ENCODE assay signal across 8 mouse cellular contexts in genomic region chr12:112617898-112618380, GRCm38 (mm10). TPM values are rescaled to one million over a fixed set of nuclear protein-coding genes. Genes with fewer than 3 reads are reported as not detected.
DNase-seq lines count a peak whose midpoint lies in the region; ATAC-seq and TF ChIP-seq lines count a peak whose summit lies in the region.

No protein-coding gene starts in this region.

- H3K4me3 ChIP-seq in E14TG2a.4 (replicated peaks; ENCODE audit: low read length), result no peak overlapping the region
- no peak overlapping the region for H3K4me3 ChIP-seq in bone marrow, adult 2 months (replicated peaks; ENCODE audit: control insufficient read depth, low read depth, low read length)
- H3K4me3 ChIP-seq in lung, embryonic 16.5 days (ENCODE audit: low read length), result no peak overlapping the region

- no peak overlapping the region for H3K9ac ChIP-seq in lung, embryonic 16.5 days (ENCODE audit: low read length)

- TF ChIP-seq CTCF in E14TG2a.4 (conservative IDR thresholded peaks at IDR 0.05; ENCODE audit: low read length), result peak; percentile 80
- peak; percentile 98 for TF ChIP-seq CTCF in bone marrow, adult 2 months (IDR thresholded peaks at IDR 0.05; ENCODE audit: control insufficient read depth, insufficient read depth, low read length)

- DNase-seq in forelimb bud, embryonic 11.5 days (ENCODE audit: low read depth, low spot score), result peak; percentile 77
- DNase-seq in layer of hippocampus, adult 9-11 months, result peak; percentile 84
- DNase-seq in retina, embryonic 14.5 days (ENCODE audit: low spot score), result peak; percentile 85
- DNase-seq in thymus, postnatal 36 days, result peak; percentile 83 to 87

- H3K27ac ChIP-seq in bone marrow, adult 2 months (ENCODE audit: control insufficient read depth, insufficient read depth, low read depth, low read length, poor library complexity), result peak overlapping the region; percentile 89
- H3K27ac ChIP-seq in lung, embryonic 16.5 days (ENCODE audit: low read length), result no peak overlapping the region

- H3K36me3 ChIP-seq in E14TG2a.4 (ENCODE audit: insufficient read depth, low read length), result peaks cover 18% of the 10 kb centered on the region
- H3K36me3 ChIP-seq in lung, embryonic 16.5 days (ENCODE audit: control insufficient read depth, insufficient read depth, low read length), result no peaks in the 10 kb centered on the region

- H3K4me2 ChIP-seq in lung, embryonic 16.5 days (ENCODE audit: low read depth, low read length), result no peak overlapping the region

- ATAC-seq in hematopoietic stem cell, adult 5-6 weeks (replicated peaks in 1 of 2; ENCODE audit: insufficient read depth in 1 of 2, low FRiP score in 2 of 2, low TSS enrichment in 1 of 2, low read depth in 1 of 2, poor library complexity in 2 of 2, severe bottlenecking in 2 of 2), result peak; percentile 49 to 54
- ATAC-seq in lung, embryonic 16.5 days (ENCODE audit: low read depth), result peak; percentile 74

- peaks cover 46% of the 10 kb centered on the region for H3K4me1 ChIP-seq in E14TG2a.4 (replicated peaks; ENCODE audit: low read depth, low read length)
- H3K4me1 ChIP-seq in bone marrow, adult 2 months (ENCODE audit: control insufficient read depth, insufficient read depth, low read length), result peaks cover 16% of the 10 kb centered on the region
- H3K4me1 ChIP-seq in lung, embryonic 16.5 days (replicated peaks; ENCODE audit: control insufficient read depth, insufficient read depth, low read length), result peaks cover 19% of the 10 kb centered on the region

- TF ChIP-seq POLR2A in bone marrow, adult 2 months (IDR thresholded peaks at IDR 0.05; ENCODE audit: borderline replicate concordance, control insufficient read depth, low read depth, low read length), result peak; percentile 29; the same call in 1 of the 2 replicates

- no peaks in the 10 kb centered on the region for H3K9me3 ChIP-seq in E14TG2a.4 (ENCODE audit: low read length)
- H3K9me3 ChIP-seq in lung, embryonic 16.5 days (ENCODE audit: control insufficient read depth, low read length), result no peaks in the 10 kb centered on the region

- peaks cover 51% of the 10 kb centered on the region for H3K27me3 ChIP-seq in E14TG2a.4 (ENCODE audit: insufficient read depth, low read length)
- H3K27me3 ChIP-seq in lung, embryonic 16.5 days (ENCODE audit: control insufficient read depth, insufficient read depth, low read depth, low read length), result peaks cover 17% of the 10 kb centered on the region

- 4% methylated on average over 8 of the region's 8 CpGs for WGBS in bone marrow, adult 2 months
- 14% methylated on average over 8 of the region's 8 CpGs for WGBS in lung, embryonic 16.5 days

RNA-seq across cellular contexts. Expression of gene Adssl1, which starts 1.9 kb away (rescaled TPM):
- 21.0 and 44.8 TPM in 2 replicates for polyA plus RNA-seq in bone marrow, adult 2 months (2011; ENCODE audit: insufficient read depth, insufficient read length, low replicate concordance, missing spikeins)
- 38.0 and 49.7 TPM in 2 replicates for total RNA-seq in hematopoietic stem cell, adult 5-6 weeks (2017)
- 9.4 and 10.3 TPM in 2 replicates for polyA plus RNA-seq in lung, embryonic 16.5 days (2015; fragmentation: Nextera tagmentation; extraction: Ambion mirVana)

RNA-seq across cellular contexts. Expression of gene Siva1, which starts 26.5 kb away (rescaled TPM):
- polyA plus RNA-seq in bone marrow, adult 2 months (2011; ENCODE audit: insufficient read depth, insufficient read length, low replicate concordance, missing spikeins), result 47.7 and 81.1 TPM in 2 replicates
- total RNA-seq in hematopoietic stem cell, adult 5-6 weeks (2017), result 146 and 161 TPM in 2 replicates
- polyA plus RNA-seq in lung, embryonic 16.5 days (2015; fragmentation: Nextera tagmentation; extraction: Ambion mirVana), result 181 and 206 TPM in 2 replicates

RNA-seq across cellular contexts. Expression of gene Inf2, which starts 29.4 kb away (rescaled TPM):
- 40.0 and 82.8 TPM in 2 replicates for polyA plus RNA-seq in bone marrow, adult 2 months (2011; ENCODE audit: insufficient read depth, insufficient read length, low replicate concordance, missing spikeins)
- 6.6 and 10.1 TPM in 2 replicates for total RNA-seq in hematopoietic stem cell, adult 5-6 weeks (2017)
- 3.5 and 3.7 TPM in 2 replicates for polyA plus RNA-seq in lung, embryonic 16.5 days (2015; fragmentation: Nextera tagmentation; extraction: Ambion mirVana)

RNA-seq across cellular contexts. Expression of gene Akt1, which starts 56.7 kb away (rescaled TPM):
- 39.8 and 56.1 TPM in 2 replicates for polyA plus RNA-seq in bone marrow, adult 2 months (2011; ENCODE audit: insufficient read depth, insufficient read length, low replicate concordance, missing spikeins)
- 84.1 and 92.3 TPM in 2 replicates for total RNA-seq in hematopoietic stem cell, adult 5-6 weeks (2017)
- polyA plus RNA-seq in lung, embryonic 16.5 days (2015; fragmentation: Nextera tagmentation; extraction: Ambion mirVana), result 42.4 and 43.5 TPM in 2 replicates
